Mouse (Mus musculus) myocyte (in vitro differentiated cells): Measurements from ENCODE around the gene Gm4491.

Source experiments
- CEBPB ChIP-seq: IDR thresholded peaks from 2 replicates; pipeline ENCODE4 v1.6.1; 2011; ENCODE audit warnings: mild to moderate bottlenecking, moderate library complexity; ENCODE audit not compliant: poor library complexity, insufficient read depth, severe bottlenecking
- E2F4 ChIP-seq: IDR thresholded peaks from one replicate; pipeline ENCODE4 v1.6.1; 2011; ENCODE audit warnings: mild to moderate bottlenecking, control low read depth, moderate library complexity; ENCODE audit not compliant: insufficient read depth
- MAX ChIP-seq: IDR thresholded peaks from one replicate; pipeline ENCODE4 v1.6.1; 2011; ENCODE audit warnings: low read depth, mild to moderate bottlenecking, control low read depth
- MYOG ChIP-seq, 3 experiments: IDR thresholded peaks; one replicate each; pipeline ENCODE4 v1.6.1; 2011; ENCODE audit warnings: control low read depth in 2 of 3, low read depth in 2 of 3, mild to moderate bottlenecking in 2 of 3; ENCODE audit not compliant: insufficient read length in 2 of 3, control insufficient read depth in 1 of 3, insufficient read depth in 1 of 3
- POLR2A ChIP-seq: IDR thresholded peaks from one replicate; pipeline ENCODE4 v1.6.1; 2011; ENCODE audit warnings: low read depth, mild to moderate bottlenecking, control low read depth, moderate library complexity; ENCODE audit not compliant: insufficient read length
- POLR2AphosphoS2 ChIP-seq: IDR thresholded peaks from one replicate; pipeline ENCODE4 v1.6.1; 2011; ENCODE audit warnings: low read depth, control low read depth; ENCODE audit not compliant: insufficient read length
- SRF ChIP-seq: IDR thresholded peaks from one replicate; pipeline ENCODE4 v1.6.1; 2011; ENCODE audit warnings: low read depth; ENCODE audit not compliant: control insufficient read depth, insufficient read length
- TCF12 ChIP-seq: IDR thresholded peaks from one replicate; pipeline ENCODE4 v1.6.1; 2011; ENCODE audit warnings: mild to moderate bottlenecking, control low read depth; ENCODE audit not compliant: poor library complexity, insufficient read depth, severe bottlenecking
- TCF3 ChIP-seq: IDR thresholded peaks from one replicate; pipeline ENCODE4 v1.6.1; 2011; ENCODE audit warnings: low read depth, control low read depth; ENCODE audit not compliant: insufficient read length
- USF1 ChIP-seq: IDR thresholded peaks from one replicate; pipeline ENCODE4 v1.6.1; 2011; ENCODE audit warnings: low read depth, mild to moderate bottlenecking, control low read depth, moderate library complexity

- no peak for TF ChIP-seq CEBPB
- TF ChIP-seq USF1: no peak
- TF ChIP-seq POLR2AphosphoS2: no peak
- TF ChIP-seq POLR2A: no peak
- TF ChIP-seq MAX: no peak
- no peak for TF ChIP-seq E2F4
- TF ChIP-seq SRF: no peak
- no peak for TF ChIP-seq TCF12
- TF ChIP-seq MYOG (IDR thresholded peaks at IDR 0.05; ENCODE audit: control insufficient read depth in 1 of 3, insufficient read depth in 1 of 3, insufficient read length in 2 of 3, low read depth in 2 of 3): no peak
- no peak for TF ChIP-seq TCF3
Measured at GRCm38 (mm10) chr14:57093029-57093428, 22.7 kb downstream of the Gm4491 start.
